Mouse (Mus musculus): Measurements from ENCODE around the gene Polk. TPM values are rescaled to one million over a fixed set of nuclear protein-coding genes. Genes with fewer than 3 reads are reported as not detected.

Polk gene
- polyA plus RNA-seq, 1 experiment from 2014 or later: 7.6 TPM

DNA sequence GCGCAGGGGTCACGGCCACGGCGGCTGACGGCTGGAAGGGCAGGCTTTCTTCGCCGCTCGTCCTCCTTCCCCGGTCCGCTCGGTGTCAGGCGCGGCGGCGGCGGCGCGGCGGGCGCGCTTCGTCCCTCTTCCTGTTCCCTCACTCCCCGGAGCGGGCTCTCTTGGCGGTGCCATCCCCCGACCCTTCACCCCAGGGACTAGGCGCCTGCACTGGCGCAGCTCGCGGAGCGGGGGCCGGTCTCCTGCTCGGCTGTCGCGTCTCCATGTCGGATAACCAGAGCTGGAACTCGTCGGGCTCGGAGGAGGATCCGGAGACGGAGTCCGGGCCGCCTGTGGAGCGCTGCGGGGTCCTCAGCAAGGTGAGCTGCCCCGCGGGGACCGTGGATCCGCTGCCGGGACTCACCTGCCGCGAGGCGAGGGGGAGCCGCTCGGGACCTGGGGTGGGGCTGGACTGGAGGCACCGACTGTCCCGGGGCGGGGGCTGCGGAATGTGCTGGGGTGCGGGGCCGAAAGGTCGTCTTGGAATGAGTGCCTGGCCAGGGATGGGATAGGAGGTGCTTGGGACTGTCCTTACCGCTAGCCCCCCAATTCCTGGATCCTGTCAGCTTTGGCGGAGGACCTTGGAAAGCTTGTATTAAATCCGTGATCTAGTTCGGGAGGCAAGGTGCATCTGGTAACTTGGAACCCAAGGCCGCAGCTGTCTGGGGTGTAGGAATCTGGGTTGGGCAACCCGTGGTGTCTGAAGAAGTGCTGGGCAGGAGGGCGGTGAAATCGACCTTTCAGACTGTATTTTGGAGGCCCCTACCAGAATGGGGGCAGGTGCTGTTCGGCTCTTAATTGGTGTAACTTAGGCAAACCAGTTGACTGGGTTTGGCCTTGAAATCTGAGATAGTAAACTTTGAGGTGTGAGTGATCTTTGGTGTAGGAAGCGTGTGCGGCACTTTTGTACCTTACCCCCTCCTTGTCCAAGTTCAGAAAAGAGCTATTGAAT, 817 bp upstream of the Polk start:
- Histone ChIP-seq H3K4me3 (ENCODE audit: control insufficient read depth in 1 of 2, insufficient read depth in 1 of 2, low read depth in 1 of 2, low read length in 2 of 2) (peak overlapping the region; percentile 72 to 98), H3K27ac (replicated peaks in 1 of 2; ENCODE audit: control insufficient read depth in 1 of 2, insufficient read depth in 1 of 2, low read depth in 2 of 2, low read length in 2 of 2) (peak overlapping the region; percentile 86 to 94)

DNA sequence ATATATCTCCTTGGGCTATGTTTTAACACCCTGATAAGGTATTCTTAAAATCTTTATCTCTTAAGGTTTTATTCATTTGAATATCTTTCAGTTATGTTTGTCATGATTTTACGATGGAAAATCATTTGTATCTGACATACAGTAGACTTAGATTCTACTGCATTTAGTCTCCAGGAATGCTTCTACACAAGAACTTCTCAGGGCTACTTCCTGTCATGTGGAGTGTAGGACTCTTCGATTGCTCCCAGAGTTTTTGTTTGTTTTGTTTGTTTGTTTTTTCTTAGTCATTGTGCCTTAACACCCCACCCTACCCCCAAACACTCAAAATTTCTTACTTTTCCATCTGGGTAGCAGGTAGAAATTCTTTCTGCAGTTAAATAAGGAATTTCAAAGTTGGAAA, 998 bp downstream of the Polk start:
- Histone ChIP-seq H3K4me1 (ENCODE audit: control insufficient read depth in 2 of 2, insufficient read depth in 2 of 2, low read length in 2 of 2) (peaks cover 0 to 5% of the 10 kb centered on the region in 2 experiments; a peak in 2 of 4 replicates), H3K9ac (ENCODE audit: low read length) (peak overlapping the region; percentile 76), H3K27me3 (ENCODE audit: control insufficient read depth, insufficient read depth, low read length) (no peaks in the 10 kb centered on the region), H3K9me3 (ENCODE audit: control insufficient read depth, low read length) (no peaks in the 10 kb centered on the region), H3K4me2 (ENCODE audit: low read length) (peak overlapping the region; percentile 65), H3K4me3 (ENCODE audit: control insufficient read depth in 1 of 2, insufficient read depth in 1 of 2, low read depth in 1 of 2, low read length in 2 of 2) (peak overlapping the region in 1 of 2 experiments; percentile 98; a peak in 2 of 4 replicates), H3K36me3 (ENCODE audit: control insufficient read depth, insufficient read depth, low read length) (no peaks in the 10 kb centered on the region), H3K27ac (replicated peaks in 1 of 2; ENCODE audit: control insufficient read depth in 1 of 2, insufficient read depth in 1 of 2, low read depth in 2 of 2, low read length in 2 of 2) (no peak overlapping the region)
- ATAC-seq (ENCODE audit: insufficient number of reproducible peaks, insufficient read depth, low FRiP score, low read depth): no peak
- 32% methylated on average over 2 of the region's 2 CpGs for WGBS

More for the DNA sequence above, 817 bp upstream of the Polk start:
- Histone ChIP-seq H3K36me3 (ENCODE audit: control insufficient read depth, insufficient read depth, low read length) (no peaks in the 10 kb centered on the region), H3K9me3 (ENCODE audit: control insufficient read depth, low read length) (no peaks in the 10 kb centered on the region), H3K4me2 (ENCODE audit: low read length) (peak overlapping the region; percentile 79), H3K27me3 (ENCODE audit: control insufficient read depth, insufficient read depth, low read length) (no peaks in the 10 kb centered on the region), H3K9ac (ENCODE audit: low read length) (peak overlapping the region; percentile 98), H3K4me1 (ENCODE audit: control insufficient read depth in 2 of 2, insufficient read depth in 2 of 2, low read length in 2 of 2) (peaks cover 0 to 5% of the 10 kb centered on the region in 2 experiments; a peak in 2 of 4 replicates)
- peak; percentile 48 for ATAC-seq (ENCODE audit: insufficient number of reproducible peaks, insufficient read depth, low FRiP score, low read depth)
- under 1% methylated on average over 62 of the region's 73 CpGs for WGBS

DNA sequence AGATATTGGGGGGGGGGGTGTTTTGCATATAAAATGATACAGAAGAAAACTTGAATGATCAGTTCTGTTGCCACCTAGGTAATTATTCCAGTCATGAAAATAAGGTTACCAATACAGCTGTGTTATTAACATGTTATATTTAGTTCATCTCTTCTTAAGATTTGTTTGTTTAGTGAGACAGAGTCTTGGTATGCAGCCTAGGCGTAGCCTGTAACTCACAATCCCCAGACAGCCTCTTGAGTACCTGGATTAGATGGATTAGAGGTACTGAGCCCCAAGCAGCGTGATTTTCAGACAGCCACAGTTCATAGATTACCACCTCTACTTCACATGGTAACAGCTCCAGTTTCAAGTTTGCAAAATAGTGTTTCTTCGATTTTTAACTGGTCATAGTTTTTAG, 4.3 kb downstream of the Polk start:
- 66% methylated on average over 3 of the region's 3 CpGs for WGBS

DNA sequence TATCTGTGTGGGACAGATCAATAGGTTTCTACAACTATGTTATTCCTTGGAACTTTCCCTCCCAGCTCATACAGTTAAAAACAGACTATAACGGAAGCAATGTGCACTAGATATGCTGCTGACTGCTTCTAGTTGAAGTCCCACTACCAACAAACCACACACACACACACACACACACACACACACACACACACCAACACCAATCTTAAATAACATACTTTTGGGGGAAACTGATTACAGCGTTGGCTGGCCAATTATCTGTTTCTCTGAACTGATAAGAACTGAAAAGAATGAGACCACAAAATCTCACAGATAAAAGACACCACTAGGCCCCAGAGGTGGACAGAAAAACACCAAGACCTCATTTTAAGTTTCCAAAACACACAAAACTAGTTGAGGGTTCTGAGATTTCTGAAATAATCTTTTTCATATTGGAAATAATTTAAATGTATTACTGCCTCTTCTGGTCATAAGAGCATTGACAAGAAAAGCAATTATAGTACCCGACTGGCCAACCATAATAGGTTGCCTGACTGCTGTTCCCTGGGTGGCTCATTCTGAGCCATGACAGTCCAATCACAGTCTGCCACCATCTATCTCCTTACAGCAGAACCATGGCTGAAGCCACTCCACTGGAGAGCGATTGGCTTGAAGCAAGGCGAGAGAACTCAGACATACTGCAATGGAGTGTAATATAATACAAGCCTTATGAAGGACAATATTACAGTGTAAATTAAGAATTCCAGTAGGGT, 5.4 kb downstream of the Polk start:
- 62% methylated on average over 5 of the region's 5 CpGs for WGBS
- H3K9me3 ChIP-seq (ENCODE audit: control insufficient read depth, low read length): no peaks in the 10 kb centered on the region
- H3K4me3 ChIP-seq (ENCODE audit: control insufficient read depth in 1 of 2, insufficient read depth in 1 of 2, low read depth in 1 of 2, low read length in 2 of 2): no peak overlapping the region

More for the DNA sequence above, 4.3 kb downstream of the Polk start:
- no peaks in the 10 kb centered on the region for H3K27me3 ChIP-seq (ENCODE audit: control insufficient read depth, insufficient read depth, low read length)
- no peaks in the 10 kb centered on the region for H3K36me3 ChIP-seq (ENCODE audit: control insufficient read depth, insufficient read depth, low read length)
- no peaks in the 10 kb centered on the region for H3K9me3 ChIP-seq (ENCODE audit: control insufficient read depth, low read length)
- ATAC-seq (ENCODE audit: insufficient number of reproducible peaks, insufficient read depth, low FRiP score, low read depth): no peak
- H3K4me1 ChIP-seq (ENCODE audit: control insufficient read depth in 2 of 2, insufficient read depth in 2 of 2, low read length in 2 of 2): peaks cover 0 to 5% of the 10 kb centered on the region in 2 experiments; a peak in 2 of 4 replicates
- H3K9ac ChIP-seq (ENCODE audit: low read length): no peak overlapping the region
- H3K4me3 ChIP-seq (ENCODE audit: control insufficient read depth in 1 of 2, insufficient read depth in 1 of 2, low read depth in 1 of 2, low read length in 2 of 2): no peak overlapping the region
- H3K27ac ChIP-seq (replicated peaks in 1 of 2; ENCODE audit: control insufficient read depth in 1 of 2, insufficient read depth in 1 of 2, low read depth in 2 of 2, low read length in 2 of 2): no peak overlapping the region
- H3K4me2 ChIP-seq (ENCODE audit: low read length): no peak overlapping the region

DNA sequence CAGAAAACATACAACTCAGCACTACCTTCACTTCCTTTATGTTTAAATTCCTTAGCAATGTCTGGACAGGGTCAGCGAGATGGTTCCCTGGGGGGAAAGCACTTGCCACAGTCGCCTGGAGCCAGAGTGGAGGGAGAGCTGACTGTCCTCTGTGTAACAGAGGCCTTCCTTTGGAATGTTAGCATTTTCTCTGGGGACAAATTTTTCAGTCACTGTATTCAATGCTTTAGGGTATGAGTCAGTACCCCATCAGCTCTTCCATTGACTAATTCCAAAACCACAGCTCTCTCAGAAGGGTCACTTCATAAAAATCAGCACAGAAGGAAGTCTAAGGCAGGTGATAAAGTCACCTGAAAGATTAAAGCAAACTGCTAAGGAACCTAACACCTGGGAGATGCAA, 8.6 kb downstream of the Polk start:
- no peak overlapping the region for H3K27ac ChIP-seq (replicated peaks in 1 of 2; ENCODE audit: control insufficient read depth in 1 of 2, insufficient read depth in 1 of 2, low read depth in 2 of 2, low read length in 2 of 2)
- no peaks in the 10 kb centered on the region for H3K27me3 ChIP-seq (ENCODE audit: control insufficient read depth, insufficient read depth, low read length)
- H3K4me2 ChIP-seq (ENCODE audit: low read length): no peak overlapping the region
- ATAC-seq (ENCODE audit: insufficient number of reproducible peaks, insufficient read depth, low FRiP score, low read depth): no peak
- H3K9ac ChIP-seq (ENCODE audit: low read length): no peak overlapping the region
- H3K36me3 ChIP-seq (ENCODE audit: control insufficient read depth, insufficient read depth, low read length): no peaks in the 10 kb centered on the region
- 60% methylated on average over 2 of the region's 2 CpGs for WGBS
- H3K4me1 ChIP-seq (ENCODE audit: control insufficient read depth in 2 of 2, insufficient read depth in 2 of 2, low read length in 2 of 2): 0 out of 4 replicates have a peak, but pooled peaks cover 0 to 4% of the 10 kb centered on the region in 2 experiments
- H3K4me3 ChIP-seq (ENCODE audit: control insufficient read depth in 1 of 2, insufficient read depth in 1 of 2, low read depth in 1 of 2, low read length in 2 of 2): no peak overlapping the region
- H3K9me3 ChIP-seq (ENCODE audit: control insufficient read depth, low read length): no peaks in the 10 kb centered on the region

More for the DNA sequence above, 5.4 kb downstream of the Polk start:
- H3K27me3 ChIP-seq (ENCODE audit: control insufficient read depth, insufficient read depth, low read length): no peaks in the 10 kb centered on the region
- H3K27ac ChIP-seq (replicated peaks in 1 of 2; ENCODE audit: control insufficient read depth in 1 of 2, insufficient read depth in 1 of 2, low read depth in 2 of 2, low read length in 2 of 2): no peak overlapping the region
- H3K9ac ChIP-seq (ENCODE audit: low read length): no peak overlapping the region
- ATAC-seq (ENCODE audit: insufficient number of reproducible peaks, insufficient read depth, low FRiP score, low read depth): no peak
- no peaks in the 10 kb centered on the region for H3K36me3 ChIP-seq (ENCODE audit: control insufficient read depth, insufficient read depth, low read length)
- peaks cover 0 to 7% of the 10 kb centered on the region in 2 experiments; a peak in 2 of 4 replicates for H3K4me1 ChIP-seq (ENCODE audit: control insufficient read depth in 2 of 2, insufficient read depth in 2 of 2, low read length in 2 of 2)
- H3K4me2 ChIP-seq (ENCODE audit: low read length): no peak overlapping the region

DNA sequence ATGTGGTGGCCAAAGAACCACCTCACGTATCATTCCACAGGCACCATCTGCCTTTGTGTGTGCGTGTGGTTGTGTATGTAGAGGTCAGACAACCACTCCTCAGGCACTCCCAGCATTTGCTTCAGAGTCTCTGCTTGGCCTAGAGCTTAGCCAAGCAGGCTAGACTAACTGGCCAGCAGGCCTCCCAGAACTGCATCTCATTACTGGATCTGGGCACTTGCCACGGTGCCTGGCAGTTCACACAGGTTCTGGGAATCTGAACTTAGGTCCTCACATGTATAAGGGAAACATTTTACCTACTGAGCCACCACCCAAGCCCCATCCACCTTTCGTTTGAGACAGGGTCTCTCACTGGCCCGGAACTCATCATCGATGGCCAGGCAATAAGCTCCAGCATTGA, 10.2 kb downstream of the Polk start:
- no peaks in the 10 kb centered on the region for H3K9me3 ChIP-seq (ENCODE audit: control insufficient read depth, low read length)
- H3K27me3 ChIP-seq (ENCODE audit: control insufficient read depth, insufficient read depth, low read length): no peaks in the 10 kb centered on the region
- H3K4me2 ChIP-seq (ENCODE audit: low read length): no peak overlapping the region
- H3K4me3 ChIP-seq (ENCODE audit: control insufficient read depth in 1 of 2, insufficient read depth in 1 of 2, low read depth in 1 of 2, low read length in 2 of 2): no peak overlapping the region
- H3K36me3 ChIP-seq (ENCODE audit: control insufficient read depth, insufficient read depth, low read length): no peaks in the 10 kb centered on the region
- H3K9ac ChIP-seq (ENCODE audit: low read length): no peak overlapping the region
- 87% methylated on average over 6 of the region's 6 CpGs for WGBS
- 0 out of 4 replicates have a peak, but pooled peaks cover 0 to 4% of the 10 kb centered on the region in 2 experiments for H3K4me1 ChIP-seq (ENCODE audit: control insufficient read depth in 2 of 2, insufficient read depth in 2 of 2, low read length in 2 of 2)
- no peak overlapping the region for H3K27ac ChIP-seq (replicated peaks in 1 of 2; ENCODE audit: control insufficient read depth in 1 of 2, insufficient read depth in 1 of 2, low read depth in 2 of 2, low read length in 2 of 2)
- no peak for ATAC-seq (ENCODE audit: insufficient number of reproducible peaks, insufficient read depth, low FRiP score, low read depth)

DNA sequence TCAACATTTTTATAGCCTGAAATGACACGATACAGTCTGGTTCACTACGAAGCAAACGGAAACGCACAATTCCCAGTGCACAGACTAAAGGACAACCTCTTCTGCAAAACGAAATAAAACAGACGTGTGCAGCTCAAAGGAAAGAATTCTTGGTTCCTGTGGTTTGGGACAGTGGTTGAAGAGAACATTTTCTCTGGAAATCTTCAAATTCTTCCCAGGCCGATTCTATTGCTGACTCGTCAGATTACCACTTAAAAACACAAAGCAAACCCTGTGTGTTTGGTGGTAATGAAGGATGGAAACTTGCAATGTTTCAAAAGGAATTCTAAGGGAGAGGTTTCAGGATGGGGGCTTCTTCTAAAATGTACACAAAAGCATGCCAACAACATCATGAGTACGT, 12.3 kb downstream of the Polk start:
- Histone ChIP-seq H3K4me3 (ENCODE audit: control insufficient read depth in 1 of 2, insufficient read depth in 1 of 2, low read depth in 1 of 2, low read length in 2 of 2) (no peak overlapping the region), H3K4me1 (ENCODE audit: control insufficient read depth in 2 of 2, insufficient read depth in 2 of 2, low read length in 2 of 2) (0 out of 4 replicates have a peak, but pooled peaks cover 0 to 4% of the 10 kb centered on the region in 2 experiments), H3K9ac (ENCODE audit: low read length) (no peak overlapping the region), H3K9me3 (ENCODE audit: control insufficient read depth, low read length) (no peaks in the 10 kb centered on the region), H3K27ac (replicated peaks in 1 of 2; ENCODE audit: control insufficient read depth in 1 of 2, insufficient read depth in 1 of 2, low read depth in 2 of 2, low read length in 2 of 2) (no peak overlapping the region), H3K36me3 (ENCODE audit: control insufficient read depth, insufficient read depth, low read length) (no peaks in the 10 kb centered on the region), H3K27me3 (ENCODE audit: control insufficient read depth, insufficient read depth, low read length) (no peaks in the 10 kb centered on the region), H3K4me2 (ENCODE audit: low read length) (no peak overlapping the region)
- ATAC-seq (ENCODE audit: insufficient number of reproducible peaks, insufficient read depth, low FRiP score, low read depth): no peak
- 92% methylated on average over 9 of the region's 9 CpGs for WGBS
